Mouse (Mus musculus) kidney, embryonic 16.5 days (tissue): Measurements from ENCODE around the gene Olfr434. TPM values are rescaled to one million over a fixed set of nuclear protein-coding genes. Genes with fewer than 3 reads are reported as not detected.

ENCODE experiments used
- polyA plus RNA-seq: library from polyadenylated mRNA; unstranded; fragments of >200 nt; fragmentation: Nextera tagmentation; extraction: Ambion mirVana; gene quantifications from 2 replicates; pipeline ENCODE4 v1.2.1, GENCODE M21; 2015

The Olfr434 gene
- polyA plus RNA-seq, 1 experiment from 2014 or later = not detected

Other genes with a start within 250 kb of the Olfr434 start
- gene Olfr441, start 106.7 kb upstream of the Olfr434 start, polyA plus RNA-seq = not detected in 2 replicates
- not detected in 2 replicates for gene Olfr237-ps1, start 66.5 kb upstream of the Olfr434 start, polyA plus RNA-seq
- gene Olfr437, start 49.7 kb upstream of the Olfr434 start, polyA plus RNA-seq = not detected in 2 replicates
- not detected in 2 replicates for gene Olfr13, start 40.9 kb upstream of the Olfr434 start, polyA plus RNA-seq
- not detected in 2 replicates for gene Olfr435, start 15.9 kb upstream of the Olfr434 start, polyA plus RNA-seq
- gene Olfr47, start 18.5 kb downstream of the Olfr434 start, polyA plus RNA-seq = not detected in 2 replicates
- gene Arhgef5, start 52.6 kb downstream of the Olfr434 start, polyA plus RNA-seq = 17.0 and 19.2 TPM in 2 replicates
- gene Nobox, start 96.5 kb downstream of the Olfr434 start, polyA plus RNA-seq = 0.19 TPM in 1 of 2 replicates, not detected in the other